Mouse (Mus musculus) G1E (cell line): ENCODE measurements around the gene Cap2. TPM values are rescaled to one million over a fixed set of nuclear protein-coding genes. Genes with fewer than 3 reads are reported as not detected.

Experiments used
- ATAC-seq: 2 replicates; pipeline ENCODE4 v1.8.0; 2016; ENCODE audit warnings: mild to moderate bottlenecking; ENCODE audit not compliant: insufficient number of reproducible peaks, poor library complexity, low FRiP score, severe bottlenecking; ENCODE audit errors: extremely low read depth
- DNase-seq: peaks from one replicate; pipeline ENCODE4 v3.0.0; 2012; ENCODE audit warnings: low spot score
- H3K27me3 ChIP-seq: 2 replicates; pipeline ENCODE4 v1.6.1; 2012; ENCODE audit warnings: mild to moderate bottlenecking, low read length, inconsistent platforms; ENCODE audit not compliant: insufficient read depth
- H3K36me3 ChIP-seq: replicated peaks from 2 replicates; pipeline ENCODE3; 2012; ENCODE audit warnings: mild to moderate bottlenecking, inconsistent platforms
- H3K4me1 ChIP-seq: 2 replicates; pipeline ENCODE4 v1.6.1; 2012; ENCODE audit warnings: low read depth, low read length, inconsistent platforms, mixed read lengths; ENCODE audit not compliant: insufficient read depth
- H3K4me3 ChIP-seq: 2 replicates; pipeline ENCODE4 v1.5.1; 2012; ENCODE audit warnings: low read depth, mild to moderate bottlenecking, inconsistent platforms, low read length, moderate library complexity, mixed read lengths
- H3K9me3 ChIP-seq: replicated peaks from 2 replicates; pipeline ENCODE4 v1.6.1; 2012; ENCODE audit warnings: inconsistent platforms
- CTCF ChIP-seq: IDR thresholded peaks from 2 replicates; pipeline ENCODE4 v1.5.1; 2012; ENCODE audit warnings: low read depth, low read length, inconsistent platforms, mixed read lengths
- GATA1 ChIP-seq: IDR thresholded peaks from 2 replicates; pipeline ENCODE4 v1.6.1; 2012; ENCODE audit warnings: borderline replicate concordance, low read length, inconsistent platforms, mixed read lengths
- GATA2 ChIP-seq: IDR thresholded peaks from 2 replicates; pipeline ENCODE4 v1.6.1; 2012; ENCODE audit warnings: low read depth, low read length, inconsistent platforms, borderline replicate concordance
- POLR2AphosphoS5 ChIP-seq: IDR thresholded peaks from 2 replicates; pipeline ENCODE4 v1.6.1; 2012; ENCODE audit warnings: low read depth, low read length, inconsistent platforms; ENCODE audit not compliant: insufficient replicate concordance
- TAL1 ChIP-seq: conservative IDR thresholded peaks from 2 replicates; pipeline ENCODE4 v1.6.1; 2012; ENCODE audit warnings: low read depth, low read length, inconsistent platforms, mixed read lengths
- polyA plus RNA-seq: library from polyadenylated mRNA; stranded (reverse); fragments of >175 nt; gene quantifications from 2 replicates; pipeline ENCODE4 v1.2.3, GENCODE M21; 2012
- total RNA-seq, 2 experiments: library from RNA; stranded (forward) in 1 of 2; stranded (reverse) in 1 of 2; fragments of 200-1000 nt in 1 of 2; fragments of >200 nt in 1 of 2; fragmentation: Nextera tagmentation in 1 of 2; gene quantifications; 2 replicates each; pipeline ENCODE4 v1.2.3; 2014 to 2017

The Cap2 gene
- total and polyA plus RNA-seq, 3 experiments: 0.05 TPM; not detected in 2

DNA sequence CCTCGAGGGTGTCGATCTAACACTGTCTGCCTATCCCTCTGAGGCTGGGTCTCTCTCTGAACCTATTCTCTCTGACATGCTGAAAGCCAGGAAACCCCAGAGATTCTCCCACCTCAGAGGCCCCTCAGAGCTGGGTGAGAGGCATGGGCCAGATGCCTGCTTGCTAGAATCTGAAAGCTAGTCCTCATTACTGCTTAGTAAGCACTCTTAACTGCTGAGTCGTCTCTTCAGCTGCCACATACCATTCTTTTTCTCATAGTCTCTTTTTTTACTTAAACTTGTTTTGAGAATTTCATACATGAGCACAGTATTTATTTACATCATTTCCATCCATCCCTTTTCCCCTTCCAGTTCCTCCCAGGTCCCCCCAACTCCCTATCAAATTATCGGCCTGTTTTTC, 89.2 kb downstream of the Cap2 start:
- no peak for ATAC-seq
- no peak for DNase-seq
- Histone ChIP-seq H3K36me3 (no peaks in the 10 kb centered on the region), H3K4me1 (peaks cover 4% of the 10 kb centered on the region; the same call in 1 of the 2 replicates), H3K4me3 (no peak overlapping the region), H3K9me3 (no peaks in the 10 kb centered on the region), H3K27me3 (no peaks in the 10 kb centered on the region)
- TF ChIP-seq TAL1: no peak
- TF ChIP-seq GATA2: no peak
- no peak for TF ChIP-seq CTCF
- no peak for TF ChIP-seq POLR2AphosphoS5
- no peak for TF ChIP-seq GATA1

DNA sequence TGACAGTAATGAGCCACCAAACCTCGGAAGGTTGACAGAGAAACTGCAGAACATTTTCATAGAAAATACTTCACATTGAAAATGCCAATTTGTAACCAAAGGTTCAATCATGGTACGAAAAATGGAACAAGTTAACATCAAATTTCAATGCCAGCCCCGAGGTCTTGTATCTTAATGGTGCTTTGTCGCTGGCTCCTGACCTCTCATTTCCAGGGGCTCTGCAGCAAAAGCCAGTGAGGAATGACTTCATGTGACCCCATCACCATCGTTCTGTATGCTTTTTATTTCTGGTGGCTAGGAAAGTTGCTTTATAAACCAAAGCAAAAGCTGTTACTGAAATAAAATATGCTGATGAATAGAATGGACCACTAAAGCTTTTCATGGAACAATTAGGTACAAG, 99.0 kb downstream of the Cap2 start:
- no peak for DNase-seq
- TF ChIP-seq GATA1 (no peak), CTCF (no peak), TAL1 (no peak), GATA2 (no peak), POLR2AphosphoS5 (no peak)
- Histone ChIP-seq H3K9me3 (no peaks in the 10 kb centered on the region), H3K36me3 (no peaks in the 10 kb centered on the region), H3K4me3 (no peak overlapping the region), H3K27me3 (peaks cover 6% of the 10 kb centered on the region; the same call in 1 of the 2 replicates), H3K4me1 (no peaks in the 10 kb centered on the region)
- no peak for ATAC-seq

DNA sequence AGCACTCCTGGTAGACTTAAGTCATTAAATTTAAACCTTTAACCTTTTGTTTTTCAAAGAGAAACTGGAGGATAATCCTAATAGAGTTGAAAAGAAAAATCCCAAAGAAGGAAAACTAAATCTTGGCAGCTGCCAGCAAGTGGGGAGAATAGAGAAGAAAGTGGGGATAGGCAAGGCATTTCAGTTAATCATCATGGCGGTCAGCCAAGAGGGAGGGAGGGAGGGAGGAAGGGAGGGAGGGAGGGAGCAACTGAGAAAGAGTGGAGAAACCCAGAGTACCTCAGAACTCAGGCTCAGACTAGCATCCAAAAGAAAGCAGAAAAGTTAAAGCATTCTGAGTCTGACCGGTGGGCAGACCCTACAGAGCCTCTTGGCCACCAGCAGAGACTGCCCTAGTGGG, 99.7 kb downstream of the Cap2 start:
- Histone ChIP-seq H3K4me3 (no peak overlapping the region), H3K4me1 (no peaks in the 10 kb centered on the region), H3K27me3 (peaks cover 9% of the 10 kb centered on the region; the same call in 1 of the 2 replicates), H3K36me3 (no peaks in the 10 kb centered on the region), H3K9me3 (no peaks in the 10 kb centered on the region)
- TF ChIP-seq TAL1 (no peak), CTCF (no peak), POLR2AphosphoS5 (no peak), GATA2 (no peak), GATA1 (no peak)
- ATAC-seq (no peak), DNase-seq (no peak)

DNA sequence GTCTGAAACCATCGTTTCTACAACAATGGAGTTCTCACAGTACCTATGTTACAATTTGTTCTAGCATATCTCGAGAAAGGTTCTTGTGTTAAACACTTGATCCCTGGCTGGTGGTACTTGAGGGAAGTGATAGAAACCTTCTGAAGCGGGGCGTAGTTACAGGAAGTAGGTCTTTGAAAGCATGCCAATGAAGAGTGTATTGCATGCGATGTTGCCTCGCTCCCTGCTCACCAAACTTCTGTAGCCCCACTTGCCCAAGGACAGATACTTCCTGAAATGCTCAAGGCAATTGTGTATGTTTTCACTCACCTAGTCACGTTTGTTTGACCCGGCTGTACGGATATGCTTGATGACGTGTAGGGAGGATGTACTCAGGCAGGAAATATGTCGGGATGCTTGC, 101.0 kb downstream of the Cap2 start:
- ATAC-seq: no peak

DNA sequence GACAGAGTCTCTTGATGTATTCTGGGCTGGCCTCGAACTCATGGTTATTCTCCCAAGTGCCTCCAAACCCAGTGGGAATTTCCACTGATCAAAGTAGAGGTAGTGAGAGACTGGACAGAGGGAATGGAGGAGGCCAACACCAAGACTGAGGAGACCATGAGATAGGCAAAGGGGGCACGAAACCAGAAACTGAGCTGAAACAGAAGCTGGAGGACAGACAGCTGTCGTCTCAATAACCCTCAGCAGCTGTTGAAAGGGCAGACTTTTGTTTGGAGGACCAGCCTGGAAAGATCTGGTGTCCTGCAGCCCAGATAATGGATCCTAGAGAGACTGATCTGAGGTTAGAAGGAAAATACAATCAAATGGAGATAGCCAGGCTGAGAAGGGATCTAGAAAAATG, 109.4 kb downstream of the Cap2 start:
- Histone ChIP-seq H3K9me3 (no peaks in the 10 kb centered on the region), H3K4me3 (no peak overlapping the region), H3K4me1 (no peaks in the 10 kb centered on the region), H3K27me3 (peaks cover 13% of the 10 kb centered on the region), H3K36me3 (no peaks in the 10 kb centered on the region)
- TF ChIP-seq POLR2AphosphoS5 (no peak), CTCF (no peak), TAL1 (no peak), GATA2 (no peak), GATA1 (no peak)
- DNase-seq: no peak
- no peak for ATAC-seq

More for the DNA sequence above, 101.0 kb downstream of the Cap2 start:
- no peaks in the 10 kb centered on the region for H3K9me3 ChIP-seq
- H3K4me3 ChIP-seq: no peak overlapping the region
- no peak for DNase-seq
- TF ChIP-seq POLR2AphosphoS5 (no peak), TAL1 (no peak)
- no peaks in the 10 kb centered on the region for H3K36me3 ChIP-seq
- no peaks in the 10 kb centered on the region for H3K4me1 ChIP-seq
- peaks cover 13% of the 10 kb centered on the region; the same call in 1 of the 2 replicates for H3K27me3 ChIP-seq

DNA sequence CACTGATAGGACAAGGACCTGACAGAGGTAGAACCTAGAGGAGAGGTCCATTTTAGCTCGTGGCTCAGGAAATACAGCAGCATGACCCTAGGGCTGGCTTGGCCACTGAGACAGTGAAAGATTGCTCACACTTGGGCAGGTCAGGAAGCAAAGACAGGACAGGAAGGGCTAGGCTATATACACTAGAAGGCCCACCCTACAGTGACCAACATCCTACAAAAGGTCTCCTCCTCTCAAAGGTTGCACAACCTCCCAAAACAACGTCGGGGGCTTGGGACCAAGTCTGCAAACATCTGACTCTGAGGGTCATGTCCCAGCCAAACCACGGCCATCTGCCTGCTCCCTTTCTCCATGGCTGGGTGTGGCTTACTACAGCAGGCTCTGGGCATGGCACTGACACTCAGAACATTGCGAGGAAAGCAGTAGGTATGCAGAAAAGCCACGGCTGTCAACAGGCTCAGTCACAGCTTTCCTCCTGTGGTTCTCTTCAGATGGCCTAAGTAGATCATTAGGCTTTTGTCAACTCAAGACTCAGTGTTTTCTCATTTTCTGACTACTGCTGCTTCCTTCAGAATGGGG, 112.1 kb downstream of the Cap2 start:
- TF ChIP-seq CTCF: no peak
- DNase-seq: no peak

DNA sequence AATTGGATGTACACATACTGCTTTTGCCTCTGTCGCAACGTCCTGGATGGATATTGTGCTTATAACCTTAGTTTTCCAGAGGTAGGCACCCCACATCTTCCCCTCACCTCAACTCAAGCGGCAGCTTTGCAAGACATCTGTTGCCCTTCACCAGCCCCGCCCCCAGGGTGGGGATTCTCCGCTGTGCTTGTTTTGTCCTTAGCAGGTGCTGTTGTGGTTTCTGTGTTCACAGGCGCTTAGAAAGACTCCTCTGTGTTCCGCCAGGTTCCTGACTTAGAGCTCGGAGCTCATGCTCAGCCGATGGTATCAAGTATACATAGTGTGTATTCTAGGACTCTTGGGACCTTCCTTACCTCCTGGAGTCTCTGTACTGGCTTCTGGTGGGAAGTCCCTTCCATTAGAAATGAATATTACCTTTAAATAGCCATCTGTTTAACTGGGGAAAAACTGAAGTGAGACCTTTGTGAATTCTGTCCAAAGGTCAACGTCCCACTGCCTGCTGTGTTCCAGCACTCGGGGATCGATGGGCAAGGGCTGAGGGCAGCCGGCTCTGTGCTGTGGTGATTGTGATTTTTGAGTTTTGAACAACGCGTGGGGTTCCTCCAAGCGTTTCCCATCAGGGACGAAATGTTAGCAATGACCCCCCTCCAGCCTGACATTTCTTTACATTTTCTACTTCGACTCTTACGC, 115.2 kb downstream of the Cap2 start:
- no peak overlapping the region for H3K4me3 ChIP-seq
- peaks cover 25% of the 10 kb centered on the region for H3K27me3 ChIP-seq
- ATAC-seq: no peak
- H3K4me1 ChIP-seq: no peaks in the 10 kb centered on the region
- H3K9me3 ChIP-seq: no peaks in the 10 kb centered on the region
- no peaks in the 10 kb centered on the region for H3K36me3 ChIP-seq
- DNase-seq: no peak
- no peak for TF ChIP-seq CTCF
- TF ChIP-seq GATA1: no peak
- no peak for TF ChIP-seq TAL1
- TF ChIP-seq POLR2AphosphoS5: no peak
- no peak for TF ChIP-seq GATA2

More for the DNA sequence above, 112.1 kb downstream of the Cap2 start:
- H3K27me3 ChIP-seq: peaks cover 17% of the 10 kb centered on the region
- ATAC-seq: no peak
- no peaks in the 10 kb centered on the region for H3K9me3 ChIP-seq
- no peaks in the 10 kb centered on the region for H3K36me3 ChIP-seq
- H3K4me1 ChIP-seq: no peaks in the 10 kb centered on the region
- no peak overlapping the region for H3K4me3 ChIP-seq
